Mouse (Mus musculus) erythroblast, embryonic 14.5 days (primary cell): ENCODE results near the gene Fosb.

ENCODE experiments used
- GATA1 ChIP-seq: IDR thresholded peaks from 2 replicates; pipeline ENCODE4 v1.6.1; 2012; ENCODE audit warnings: low read length, inconsistent platforms, mixed read lengths
- TAL1 ChIP-seq: IDR thresholded peaks from 3 replicates; pipeline ENCODE4 v1.6.1; 2012; ENCODE audit warnings: low read length, inconsistent platforms, mixed read lengths

GRCm38 (mm10) chr7:19359299-19359891 lies 49.5 kb upstream of the Fosb start, which contains the start of the genes Cd3eap and Ppp1r13l:
- TF ChIP-seq GATA1: no peak
- TF ChIP-seq TAL1: no peak
